Mouse (Mus musculus) lung, adult 2 months (tissue): Measurements from ENCODE around the gene Ncan. TPM values are rescaled to one million over a fixed set of nuclear protein-coding genes. Genes with fewer than 3 reads are reported as not detected.

Source experiments
- DNase-seq: peaks from one replicate; pipeline ENCODE4 v3.0.0; 2022
- H3K4me1 ChIP-seq: fragments of 200-500 bp; 2 replicates; pipeline ENCODE4 v1.6.1; 2011; ENCODE audit warnings: low read length; ENCODE audit not compliant: control insufficient read depth, insufficient read depth
- H3K4me3 ChIP-seq: fragments of 200-500 bp; replicated peaks from 2 replicates; pipeline ENCODE3; 2011; ENCODE audit warnings: low read depth, mild to moderate bottlenecking, control low read depth, low read length; ENCODE audit errors: extremely low read depth
- CTCF ChIP-seq: fragments of 200-500 bp; IDR thresholded peaks from 2 replicates; pipeline ENCODE4 v1.5.1; 2011; ENCODE audit warnings: mild to moderate bottlenecking, low read length, control low read depth; ENCODE audit not compliant: insufficient read depth
- POLR2A ChIP-seq: fragments of 200-500 bp; IDR thresholded peaks from 2 replicates; pipeline ENCODE4 v1.6.1; 2011; ENCODE audit warnings: low read depth, mild to moderate bottlenecking, control low read depth, low read length, borderline replicate concordance; ENCODE audit errors: extremely low read depth
- WGBS: fragments of 180-500 bp; shearing (Covaris S2); methylation state at CpG from one replicate; pipeline ENCODE4 v1.1.7; 2018; 5-methylcytosine and 5-hydroxymethylcytosine counted together
- polyA plus RNA-seq: library from polyadenylated mRNA; depleted of rRNA; stranded (reverse); fragments of >200 nt; gene quantifications from 2 replicates; pipeline ENCODE4 v1.2.3, GENCODE M21; 2012

Gene Ncan
- polyA plus RNA-seq, 1 experiment = 0.15 TPM

DNA sequence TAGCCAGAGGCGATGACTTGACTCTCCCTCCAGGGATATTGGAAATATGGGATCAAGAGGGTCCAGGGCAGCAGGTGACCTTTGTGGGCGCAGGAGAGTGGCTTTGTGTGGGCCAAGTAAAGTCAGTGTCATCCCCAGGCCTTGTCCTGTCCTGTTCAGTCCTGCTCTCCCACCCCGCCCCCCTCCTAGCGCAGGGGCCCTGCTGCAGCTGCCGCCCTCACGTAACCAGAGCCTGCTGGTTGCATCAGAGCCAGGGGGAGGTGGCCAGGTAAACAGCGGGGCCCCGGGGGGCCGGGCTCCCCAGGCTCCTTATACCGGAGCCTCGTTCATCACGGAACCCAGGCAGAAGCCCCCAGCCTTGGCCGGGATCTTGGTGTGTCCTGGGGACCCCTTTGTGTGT, 29.5 kb upstream of the Ncan start:
- 21% methylated on average over 13 of the region's 13 CpGs for WGBS
- H3K4me3 ChIP-seq = no peak overlapping the region
- DNase-seq = no peak
- H3K4me1 ChIP-seq = peaks cover 4% of the 10 kb centered on the region; the same call in 1 of the 2 replicates
- TF ChIP-seq CTCF = no peak
- TF ChIP-seq POLR2A = no peak

GRCm38 (mm10) chr8:70147678-70148607, 27.3 kb upstream of the Ncan start:
- WGBS = 78% methylated on average over 7 of the region's 7 CpGs
- TF ChIP-seq CTCF = no peak
- TF ChIP-seq POLR2A = no peak
- Histone ChIP-seq H3K4me1 (peaks cover 4% of the 10 kb centered on the region; the same call in 1 of the 2 replicates), H3K4me3 (no peak overlapping the region)
- no peak for DNase-seq

DNA sequence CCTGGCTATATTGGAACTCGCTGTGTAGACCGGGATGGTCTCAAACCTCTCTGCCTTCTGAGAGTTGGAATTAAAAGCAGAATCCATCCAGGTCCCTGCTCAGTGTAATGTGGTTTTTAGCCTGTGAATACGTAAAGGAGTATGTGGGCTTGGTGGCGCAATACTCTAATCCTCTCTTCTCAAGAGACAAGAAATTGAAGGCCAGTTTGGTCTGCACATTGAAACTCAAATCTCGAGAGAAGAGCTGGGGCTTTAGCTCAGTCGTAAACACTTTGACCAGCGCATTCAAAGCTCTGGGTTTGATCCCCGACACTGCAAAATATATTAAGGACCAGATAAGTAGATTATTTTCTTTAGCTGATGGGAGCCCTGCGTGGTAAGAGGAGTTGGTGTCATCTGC, 19.3 kb upstream of the Ncan start:
- 4% methylated on average over 9 of the region's 9 CpGs for WGBS

DNA sequence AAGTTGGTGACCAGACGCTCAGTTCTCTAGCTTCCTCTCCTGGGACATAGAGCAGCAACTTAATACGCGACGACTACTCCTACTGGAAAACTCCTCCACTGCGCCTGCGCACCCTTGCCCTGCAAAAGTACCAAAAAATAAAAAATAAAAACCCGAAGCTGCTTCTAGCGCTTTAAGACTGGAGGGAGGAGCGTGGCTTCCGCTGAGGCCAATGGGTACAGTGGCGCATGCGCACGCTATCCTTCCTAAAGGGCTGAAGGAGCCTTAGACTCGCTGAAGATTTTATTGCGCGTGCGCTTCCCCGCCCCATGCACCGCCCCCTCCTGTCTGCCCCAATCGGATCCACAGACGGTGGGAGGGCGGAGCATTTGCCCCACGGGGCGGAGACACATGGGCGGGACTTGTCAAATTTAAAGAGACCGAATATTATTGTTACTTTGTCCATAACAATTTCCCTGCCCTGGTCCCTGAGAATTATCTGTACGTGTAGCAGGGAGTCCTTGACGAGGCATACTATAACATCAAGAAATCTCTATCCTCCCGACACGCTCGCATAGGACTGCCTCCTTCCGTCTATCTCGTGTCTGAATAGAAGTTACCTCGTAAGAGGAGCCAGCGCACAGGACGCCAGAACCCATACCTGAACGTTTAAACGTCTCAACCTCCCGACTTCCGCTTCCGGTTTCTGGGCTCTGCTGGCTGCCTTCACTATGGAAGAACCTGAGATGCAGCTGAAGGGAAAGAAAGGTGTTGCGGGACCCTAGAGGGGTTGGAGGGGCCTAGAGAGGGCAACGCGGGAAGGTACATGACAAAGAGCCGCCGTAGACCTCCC, 18.6 kb upstream of the Ncan start, which contains the start of the genes Rfxank, Borcs8 and Mef2b:
Rfxank (minus strand) TSS at position 129 of the 832 bp plus-strand sequence.
Borcs8 (plus strand) TSS at position 474 of the 832 bp plus-strand sequence.
Mef2b (plus strand) TSS at position 686 of the 832 bp plus-strand sequence.
- peak within 1 kb of the TSS; percentile 82 for H3K4me3 ChIP-seq
- DNase-seq = peak; percentile 96
- under 1% methylated on average over 46 of the region's 46 CpGs for WGBS
- TF ChIP-seq POLR2A = peak; percentile 75; the same call in 1 of the 2 replicates
- no peak for TF ChIP-seq CTCF
- peaks cover 12% of the 10 kb centered on the region for H3K4me1 ChIP-seq

More for the DNA sequence above, 19.3 kb upstream of the Ncan start:
- Histone ChIP-seq H3K4me3 (peak overlapping the region; percentile 81), H3K4me1 (peaks cover 12% of the 10 kb centered on the region)
- TF ChIP-seq POLR2A (no peak), CTCF (no peak)
- DNase-seq = no peak

GRCm38 (mm10) chr8:70137890-70138289, 17.2 kb upstream of the Ncan start:
- Histone ChIP-seq H3K4me1 (peaks cover 12% of the 10 kb centered on the region), H3K4me3 (no peak overlapping the region)
- no peak for DNase-seq
- WGBS = 78% methylated on average over 4 of the region's 4 CpGs
- TF ChIP-seq POLR2A (no peak), CTCF (no peak)

DNA sequence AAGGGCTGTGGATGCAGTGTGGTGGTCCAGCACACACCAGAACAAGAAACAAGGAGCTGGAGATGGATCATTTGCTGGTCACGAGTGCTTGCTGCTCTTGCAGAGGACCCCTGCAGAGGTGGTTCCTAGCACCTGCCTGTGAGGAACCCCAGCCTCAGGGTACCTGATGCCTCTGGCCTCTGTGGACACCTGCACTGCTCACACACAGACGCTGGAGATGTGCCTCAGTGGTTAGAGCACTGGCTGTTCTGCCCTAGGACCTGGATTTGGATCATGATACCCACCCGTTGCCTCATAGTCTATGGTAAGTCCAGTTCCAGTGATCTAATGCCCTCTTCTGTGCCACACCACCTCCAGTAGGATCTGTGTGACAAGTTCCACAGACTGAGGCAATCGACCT, 15.9 kb upstream of the Ncan start:
- H3K4me1 ChIP-seq = peaks cover 12% of the 10 kb centered on the region
- DNase-seq = no peak
- TF ChIP-seq CTCF (no peak), POLR2A (no peak)

DNA sequence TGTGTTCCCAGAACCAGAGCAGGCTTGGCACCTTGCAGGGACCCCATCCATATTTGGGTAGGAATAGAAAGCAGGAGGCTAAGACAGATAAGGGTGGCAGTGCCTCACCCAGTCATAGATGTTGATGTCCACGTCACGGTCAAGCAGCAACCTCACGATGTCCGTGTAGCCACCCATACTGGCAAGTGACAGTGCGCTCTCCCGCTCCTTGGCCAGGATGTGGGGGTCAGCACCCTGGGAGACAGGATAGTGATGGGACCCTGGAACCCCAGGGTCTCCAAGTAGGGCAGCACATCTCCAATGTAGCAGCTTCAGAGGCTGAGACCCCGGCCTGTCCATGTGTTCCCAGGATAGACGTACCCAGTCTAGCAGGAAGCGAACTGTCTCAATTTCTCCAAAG, 14.3 kb upstream of the Ncan start:
- Histone ChIP-seq H3K4me1 (peaks cover 5% of the 10 kb centered on the region; the same call in 1 of the 2 replicates), H3K4me3 (no peak overlapping the region)
- TF ChIP-seq CTCF (no peak), POLR2A (no peak)
- 90% methylated on average over 9 of the region's 9 CpGs for WGBS
- DNase-seq = no peak

More for the DNA sequence above, 15.9 kb upstream of the Ncan start:
- 86% methylated on average over 4 of the region's 4 CpGs for WGBS
- H3K4me3 ChIP-seq = no peak overlapping the region

DNA sequence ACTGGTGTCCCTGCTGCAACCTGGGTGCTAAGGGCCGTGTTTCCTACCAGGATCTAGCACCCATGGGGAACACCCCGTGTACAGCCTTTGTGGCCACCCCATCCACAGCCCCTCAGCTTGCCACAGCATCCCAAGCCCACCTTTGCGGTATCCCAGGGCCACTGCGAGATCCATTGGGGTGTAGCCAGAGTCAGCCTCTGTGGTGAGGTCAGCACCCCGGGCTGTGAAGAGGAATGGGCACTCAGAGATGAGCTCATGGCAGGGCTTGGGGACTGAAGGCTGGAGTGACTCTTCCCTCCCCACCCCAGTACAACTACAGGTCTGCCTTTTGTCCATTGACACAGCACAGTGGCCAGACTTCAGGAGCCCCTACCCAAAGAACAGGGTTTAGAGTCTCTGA, 13.4 kb upstream of the Ncan start:
- no peak overlapping the region for H3K4me3 ChIP-seq
- WGBS = 90% methylated on average over 5 of the region's 5 CpGs
- TF ChIP-seq POLR2A (no peak), CTCF (no peak)
- no peak for DNase-seq
- peaks cover 5% of the 10 kb centered on the region; the same call in 1 of the 2 replicates for H3K4me1 ChIP-seq
